Mouse (Mus musculus) monocyte, adult 2 months (primary cell): ENCODE measurements around the gene Bmp4.

Source experiments
- DNase-seq, 2 experiments: peaks; one replicate each; pipeline ENCODE4 v3.0.0; 2022; ENCODE audit warnings: low spot score in 2 of 2, low read depth in 1 of 2

Gene Bmp4

GRCm38 (mm10) chr14:46390249-46390775 lies at the start of gene Bmp4:
Bmp4 (minus strand) TSS chr14:46390669.
- no peak for DNase-seq

- no peak for DNase-seq
Measured at GRCm38 (mm10) chr14:46439461-46440048, 49.1 kb upstream of the Bmp4 start.

- DNase-seq: no peak
Measured at GRCm38 (mm10) chr14:46436471-46437090, 46.1 kb upstream of the Bmp4 start.

- DNase-seq: no peak
Measured at GRCm38 (mm10) chr14:46430231-46430630, 39.8 kb upstream of the Bmp4 start.

- DNase-seq: no peak
Measured at GRCm38 (mm10) chr14:46427251-46427650, 36.8 kb upstream of the Bmp4 start.

- DNase-seq: no peak
Measured at GRCm38 (mm10) chr14:46421823-46422222, 31.4 kb upstream of the Bmp4 start.

GRCm38 (mm10) chr14:46419269-46419668 lies 28.8 kb upstream of the Bmp4 start:
- no peak for DNase-seq

- DNase-seq: no peak
Measured at GRCm38 (mm10) chr14:46418371-46419097, 28.1 kb upstream of the Bmp4 start.

GRCm38 (mm10) chr14:46412497-46413000 lies 22.1 kb upstream of the Bmp4 start:
- DNase-seq: no peak

- no peak for DNase-seq
Measured at GRCm38 (mm10) chr14:46410557-46411120, 20.2 kb upstream of the Bmp4 start.

- DNase-seq: no peak
Measured at GRCm38 (mm10) chr14:46409016-46409415, 18.5 kb upstream of the Bmp4 start.

GRCm38 (mm10) chr14:46408319-46408718 lies 17.9 kb upstream of the Bmp4 start:
- no peak for DNase-seq

GRCm38 (mm10) chr14:46399925-46400324 lies 9.5 kb upstream of the Bmp4 start:
- no peak for DNase-seq

- no peak for DNase-seq
Measured at GRCm38 (mm10) chr14:46398091-46398695, 7.7 kb upstream of the Bmp4 start.

- no peak for DNase-seq
Measured at GRCm38 (mm10) chr14:46391621-46392170, 1.2 kb upstream of the Bmp4 start.

- no peak for DNase-seq
Measured at GRCm38 (mm10) chr14:46389438-46390248, 826 bp downstream of the Bmp4 start.

GRCm38 (mm10) chr14:46388636-46389035 lies 1.8 kb downstream of the Bmp4 start:
- no peak for DNase-seq

GRCm38 (mm10) chr14:46387821-46388481 lies 2.5 kb downstream of the Bmp4 start:
- DNase-seq: no peak

- DNase-seq: no peak
Measured at GRCm38 (mm10) chr14:46387357-46387671, 3.2 kb downstream of the Bmp4 start.
